Mouse (Mus musculus) thymus, adult 2 months (tissue): Measurements from ENCODE around the gene Fam213b. TPM values are rescaled to one million over a fixed set of nuclear protein-coding genes. Genes with fewer than 3 reads are reported as not detected.

Experiments
- DNase-seq: peaks from one replicate; pipeline ENCODE4 v3.0.0; 2021
- H3K27ac ChIP-seq: fragments of 200-500 bp; 2 replicates; pipeline ENCODE4 v1.5.1; 2012; ENCODE audit warnings: low read length, control low read depth; ENCODE audit not compliant: control insufficient read depth, insufficient read depth
- H3K27me3 ChIP-seq: fragments of 200-500 bp; 2 replicates; pipeline ENCODE4 v1.6.1; 2012; ENCODE audit warnings: mild to moderate bottlenecking, low read length, moderate library complexity, mixed read lengths; ENCODE audit not compliant: control insufficient read depth, insufficient read depth
- H3K36me3 ChIP-seq: fragments of 200-500 bp; 2 replicates; pipeline ENCODE4 v1.6.1; 2012; ENCODE audit warnings: mild to moderate bottlenecking, low read length, moderate library complexity; ENCODE audit not compliant: control insufficient read depth, insufficient read depth
- H3K4me1 ChIP-seq: fragments of 200-500 bp; replicated peaks from 2 replicates; pipeline ENCODE4 v1.6.1; 2012; ENCODE audit warnings: low read length; ENCODE audit not compliant: control insufficient read depth, insufficient read depth
- H3K4me3 ChIP-seq: fragments of 200-500 bp; 2 replicates; pipeline ENCODE4 v1.5.1; 2012; ENCODE audit warnings: mild to moderate bottlenecking, low read length, control low read depth, moderate library complexity; ENCODE audit not compliant: control insufficient read depth, insufficient read depth
- CTCF ChIP-seq: fragments of 200-500 bp; IDR thresholded peaks from 2 replicates; pipeline ENCODE4 v1.5.1; 2012; ENCODE audit warnings: mild to moderate bottlenecking, control low read depth, low read length, moderate library complexity, borderline replicate concordance; ENCODE audit not compliant: control insufficient read depth, poor library complexity, insufficient read depth; ENCODE audit errors: extremely low read depth
- POLR2A ChIP-seq: fragments of 200-500 bp; IDR thresholded peaks from 2 replicates; pipeline ENCODE4 v1.6.1; 2012; ENCODE audit warnings: mild to moderate bottlenecking, low read length, control low read depth, moderate library complexity; ENCODE audit not compliant: control insufficient read depth, poor library complexity, insufficient read depth; ENCODE audit errors: extremely low read depth
- WGBS: fragments of 180-500 bp; shearing (Covaris S2); methylation state at CpG from one replicate; pipeline ENCODE4 v1.1.7; 2018; 5-methylcytosine and 5-hydroxymethylcytosine counted together
- polyA plus RNA-seq: library from polyadenylated mRNA; depleted of rRNA; stranded (reverse); fragments of >200 nt; gene quantifications from 2 replicates; pipeline ENCODE4 v1.2.3, GENCODE M21; 2012

Gene Fam213b
- polyA plus RNA-seq, 1 experiment: 105 TPM

DNA sequence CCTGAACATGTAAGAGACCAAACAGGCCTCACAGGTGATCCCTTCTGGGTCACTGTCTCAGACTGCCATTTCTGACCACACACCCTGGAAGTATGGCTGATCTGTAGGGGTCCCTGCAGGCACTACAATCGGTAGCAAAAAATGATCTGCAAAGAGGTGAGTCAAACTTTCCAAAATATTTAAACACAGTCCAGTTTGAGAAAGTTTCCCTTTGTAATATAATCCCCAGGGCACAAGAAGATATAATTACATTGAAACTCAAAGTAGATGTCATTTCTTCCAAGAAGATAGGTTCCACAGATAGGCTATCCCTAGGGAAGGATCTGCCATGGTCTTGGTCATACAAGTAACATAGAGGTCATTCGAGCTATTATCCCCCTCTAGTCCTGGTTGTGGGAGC is 3.4 kb upstream of the Fam213b start:
- TF ChIP-seq POLR2A: no peak
- no peak for TF ChIP-seq CTCF

DNA sequence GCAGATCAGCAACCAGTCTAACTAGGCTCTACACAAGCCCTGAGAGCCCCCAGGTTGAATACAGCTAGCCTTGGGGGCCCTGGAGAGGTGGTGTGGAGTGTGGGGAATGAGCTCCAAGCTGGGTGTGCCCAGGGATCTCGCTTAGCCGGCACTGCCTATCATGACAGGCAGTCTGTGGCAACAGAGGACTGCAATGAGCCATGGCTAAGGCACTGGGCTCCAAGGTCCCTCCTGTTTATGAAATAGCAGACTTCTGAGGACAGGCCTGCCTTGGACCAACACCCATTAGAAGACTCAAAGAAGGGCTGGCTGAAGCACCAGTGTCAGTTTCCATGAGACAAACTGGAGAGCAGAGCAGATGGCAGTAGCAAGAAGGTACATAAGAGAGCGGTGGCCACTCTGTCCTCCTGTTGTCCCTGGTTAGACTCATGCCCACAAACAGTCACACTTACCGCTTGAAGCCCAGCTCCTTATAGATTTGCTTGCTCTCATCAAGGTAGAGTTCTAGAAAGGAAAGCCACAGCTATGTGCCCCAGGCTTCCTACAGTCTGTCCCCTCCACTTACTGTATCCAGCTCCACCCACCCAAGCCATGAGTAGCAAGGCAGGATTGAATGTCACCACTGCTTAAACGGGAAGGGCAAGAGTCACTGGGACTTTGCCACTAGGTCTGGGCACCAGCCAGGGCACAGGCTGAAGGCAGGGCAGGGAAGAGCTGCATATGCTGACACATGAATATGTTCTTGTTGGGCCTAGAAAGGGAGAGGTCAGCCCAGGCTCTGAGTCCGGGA is 1.1 kb downstream of the Fam213b start:
- no peaks in the 10 kb centered on the region for H3K27me3 ChIP-seq
- no peak for DNase-seq
- H3K4me3 ChIP-seq: peak overlapping the region; percentile 46; the same call in 1 of the 2 replicates
- H3K27ac ChIP-seq: no peak overlapping the region
- TF ChIP-seq CTCF (no peak), POLR2A (no peak)
- H3K4me1 ChIP-seq: peaks cover 15% of the 10 kb centered on the region
- H3K36me3 ChIP-seq: no peaks in the 10 kb centered on the region
- WGBS: 69% methylated on average over 6 of the region's 6 CpGs

More for the DNA sequence above, 3.4 kb upstream of the Fam213b start:
- WGBS: 96% methylated on average over 2 of the region's 2 CpGs
- H3K27ac ChIP-seq: no peak overlapping the region
- no peaks in the 10 kb centered on the region for H3K36me3 ChIP-seq
- no peak overlapping the region for H3K4me3 ChIP-seq
- H3K27me3 ChIP-seq: no peaks in the 10 kb centered on the region
- no peak for DNase-seq
- H3K4me1 ChIP-seq: peaks cover 19% of the 10 kb centered on the region

DNA sequence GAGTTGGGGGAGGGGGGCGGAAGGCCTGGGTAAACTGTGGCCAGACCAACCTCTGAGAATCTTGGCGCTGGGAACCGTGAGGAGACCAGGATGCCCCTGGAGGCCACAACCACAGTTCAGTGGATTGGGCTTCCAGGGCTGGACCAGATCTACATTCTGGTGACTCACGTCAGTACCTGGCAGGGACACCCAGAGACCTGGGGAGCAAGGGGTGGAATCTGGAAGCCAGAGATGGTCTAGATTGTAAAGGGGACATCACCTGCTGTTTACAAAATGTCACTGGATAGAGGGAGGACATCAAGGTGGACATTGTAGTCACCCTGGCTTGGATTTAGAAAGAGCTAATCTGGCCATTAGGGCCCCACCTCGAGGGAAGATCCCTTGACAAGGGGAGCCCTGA is 3.4 kb downstream of the Fam213b start:
- Histone ChIP-seq H3K4me1 (peaks cover 15% of the 10 kb centered on the region), H3K36me3 (no peaks in the 10 kb centered on the region), H3K27ac (no peak overlapping the region), H3K4me3 (no peak overlapping the region), H3K27me3 (no peaks in the 10 kb centered on the region)
- WGBS: 88% methylated on average over 5 of the region's 5 CpGs
- DNase-seq: no peak
- no peak for TF ChIP-seq CTCF
- no peak for TF ChIP-seq POLR2A

DNA sequence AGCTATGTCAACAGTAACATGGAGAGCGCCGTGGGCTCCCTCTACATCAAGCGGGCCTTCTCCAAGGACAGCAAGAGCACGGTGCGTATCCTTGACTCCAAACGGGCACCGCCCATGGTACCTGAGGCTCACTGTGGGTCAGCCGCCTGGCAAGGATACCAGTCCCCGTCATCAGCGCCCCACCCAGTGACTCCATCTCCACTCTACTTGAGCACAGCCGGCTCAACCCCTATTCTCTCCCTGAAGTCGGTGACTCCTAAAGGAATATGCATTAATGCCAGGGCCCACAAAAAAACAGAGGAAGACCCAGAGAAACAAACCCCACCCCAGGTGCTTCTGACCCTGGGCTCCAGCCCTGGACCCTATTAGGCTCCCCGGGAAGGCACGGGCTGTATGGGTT is 8.0 kb downstream of the Fam213b start:
- Histone ChIP-seq H3K27me3 (no peaks in the 10 kb centered on the region), H3K36me3 (no peaks in the 10 kb centered on the region)
- 92% methylated on average over 14 of the region's 14 CpGs for WGBS

DNA sequence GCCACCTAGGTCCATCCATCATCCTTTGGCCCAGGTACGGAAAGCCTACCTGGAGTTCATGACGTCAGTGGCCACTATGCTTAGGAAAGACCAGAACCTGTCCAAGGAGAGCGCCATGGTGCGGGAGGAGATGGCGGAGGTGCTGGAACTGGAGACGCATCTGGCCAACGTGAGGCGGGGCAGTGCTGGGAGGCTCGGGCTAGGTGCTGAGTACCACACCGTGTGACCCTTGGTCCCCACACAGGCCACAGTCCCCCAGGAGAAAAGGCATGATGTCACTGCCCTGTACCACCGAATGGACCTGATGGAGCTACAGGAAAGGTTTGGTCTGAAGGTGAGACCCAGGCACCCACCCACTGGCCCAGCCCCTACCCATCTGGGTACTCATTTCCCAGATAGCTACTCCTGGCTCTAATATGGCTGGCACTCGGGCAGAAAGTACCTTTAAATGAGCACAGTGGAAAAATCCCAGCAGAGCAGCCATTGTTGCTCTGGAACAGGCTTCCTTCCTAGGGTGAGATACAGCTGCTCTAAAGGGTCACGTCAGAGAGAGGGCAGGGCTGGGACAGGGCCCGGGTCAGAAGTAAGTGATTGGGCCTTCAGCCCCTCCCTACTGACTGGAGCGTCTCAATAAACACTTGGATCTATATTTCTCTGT is 11.2 kb downstream of the Fam213b start:
- no peaks in the 10 kb centered on the region for H3K4me1 ChIP-seq
- no peak for TF ChIP-seq CTCF
- no peak for TF ChIP-seq POLR2A
- WGBS: 86% methylated on average over 15 of the region's 15 CpGs
- H3K27me3 ChIP-seq: no peaks in the 10 kb centered on the region
- no peak for DNase-seq
- no peak overlapping the region for H3K4me3 ChIP-seq
- H3K27ac ChIP-seq: no peak overlapping the region
- H3K36me3 ChIP-seq: no peaks in the 10 kb centered on the region

More for the DNA sequence above, 8.0 kb downstream of the Fam213b start:
- Histone ChIP-seq H3K4me3 (no peak overlapping the region), H3K27ac (no peak overlapping the region), H3K4me1 (no peaks in the 10 kb centered on the region)
- TF ChIP-seq POLR2A (no peak), CTCF (no peak)
- no peak for DNase-seq

DNA sequence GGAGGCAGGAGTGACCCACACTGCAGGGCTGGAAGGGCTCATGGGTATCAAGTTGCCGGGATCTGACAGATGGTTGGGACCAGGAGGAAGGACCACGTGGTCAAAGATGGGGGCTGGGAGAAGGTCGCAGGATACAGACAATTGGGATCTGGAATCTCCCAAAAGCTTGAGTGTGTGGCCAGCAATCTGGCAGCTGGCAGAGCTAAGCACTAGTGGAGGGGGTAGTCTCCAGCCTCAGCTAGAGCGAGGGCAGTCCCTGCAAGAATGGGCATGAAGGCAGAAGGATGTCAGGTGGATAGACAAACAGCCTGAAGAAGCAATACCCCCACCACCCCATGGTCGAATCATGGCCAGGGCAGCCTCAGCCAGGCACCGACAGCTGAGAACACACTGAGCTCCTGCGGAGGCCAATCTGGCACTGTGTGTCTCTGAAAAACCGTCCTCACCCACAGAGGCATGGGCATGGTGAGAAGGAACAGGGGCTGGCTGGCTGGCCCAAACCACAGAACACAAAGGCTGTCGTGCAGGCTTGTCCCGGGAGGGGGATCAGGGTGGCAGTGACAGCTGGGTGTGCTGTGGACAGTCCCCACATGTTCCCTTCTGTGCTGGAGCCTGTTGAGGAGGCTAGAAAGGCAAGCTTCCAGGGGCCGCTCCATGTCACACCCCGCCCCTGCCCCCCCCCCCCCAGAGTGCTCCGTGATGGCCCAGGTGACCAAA is 11.9 kb downstream of the Fam213b start:
- 61% methylated on average over 13 of the region's 13 CpGs for WGBS

More for the DNA sequence above, 11.9 kb downstream of the Fam213b start:
- no peaks in the 10 kb centered on the region for H3K27me3 ChIP-seq
- no peaks in the 10 kb centered on the region for H3K4me1 ChIP-seq
- no peak overlapping the region for H3K27ac ChIP-seq
- H3K4me3 ChIP-seq: no peak overlapping the region
- no peaks in the 10 kb centered on the region for H3K36me3 ChIP-seq
- no peak for DNase-seq
- TF ChIP-seq POLR2A: no peak
- TF ChIP-seq CTCF: no peak
